Mouse (Mus musculus): ENCODE results near the gene Zfp536.

Gene Zfp536

GRCm38 (mm10) chr7:37473311-37474084 is 299.9 kb downstream of the Zfp536 start:
- no peak for DNase-seq (ENCODE audit: low read depth, low spot score)

- no peak for DNase-seq (ENCODE audit: low read depth, low spot score)
Observed at GRCm38 (mm10) chr7:37471726-37472125, 301.7 kb downstream of the Zfp536 start.

GRCm38 (mm10) chr7:37466477-37467243 is 306.8 kb downstream of the Zfp536 start:
- no peak for DNase-seq (ENCODE audit: low read depth, low spot score)

GRCm38 (mm10) chr7:37464186-37464721 is 309.2 kb downstream of the Zfp536 start:
- DNase-seq (ENCODE audit: low read depth, low spot score) = no peak

GRCm38 (mm10) chr7:37447523-37447922 is 325.9 kb downstream of the Zfp536 start:
- no peak for DNase-seq (ENCODE audit: low read depth, low spot score)

- DNase-seq (ENCODE audit: low read depth, low spot score) = no peak
Observed at GRCm38 (mm10) chr7:37439912-37440311, 333.5 kb downstream of the Zfp536 start.

GRCm38 (mm10) chr7:37439117-37439844 is 334.2 kb downstream of the Zfp536 start:
- no peak for DNase-seq (ENCODE audit: low read depth, low spot score)

GRCm38 (mm10) chr7:37437887-37438286 is 335.6 kb downstream of the Zfp536 start:
- DNase-seq (ENCODE audit: low read depth, low spot score) = no peak

- DNase-seq (ENCODE audit: low read depth, low spot score) = no peak
Observed at GRCm38 (mm10) chr7:37433156-37433555, 340.3 kb downstream of the Zfp536 start.

- DNase-seq (ENCODE audit: low read depth, low spot score) = no peak
Observed at GRCm38 (mm10) chr7:37431471-37431870, 342.0 kb downstream of the Zfp536 start.

- no peak for DNase-seq (ENCODE audit: low read depth, low spot score)
Observed at GRCm38 (mm10) chr7:37426061-37426460, 347.4 kb downstream of the Zfp536 start.

- no peak for DNase-seq (ENCODE audit: low read depth, low spot score)
Observed at GRCm38 (mm10) chr7:37422966-37423365, 350.5 kb downstream of the Zfp536 start.
